Comparison of ENCODE assay signal across 7 mouse cellular contexts in genomic region chr4:151156904-151157303, GRCm38 (mm10).
DNase-seq lines count a peak whose midpoint lies in the region; ATAC-seq and TF ChIP-seq lines count a peak whose summit lies in the region.

No protein-coding gene starts in this region.

- no peak overlapping the region for H3K4me2 ChIP-seq in midbrain, embryonic 12.5 days (replicated peaks)

- H3K27ac ChIP-seq in left cerebral cortex, adult 2 months: no peak overlapping the region
- no peak overlapping the region for H3K27ac ChIP-seq in midbrain, embryonic 12.5 days (replicated peaks)

- 2% methylated on average over 7 of the region's 7 CpGs for WGBS in midbrain, embryonic 12.5 days

- peak; percentile 86 to 90 for DNase-seq in adrenal gland, adult 18-20 months (ENCODE audit: low spot score in 2 of 2)
- DNase-seq in cerebellum, adult 9-11 months: peak; percentile 83
- DNase-seq in hindlimb bud, embryonic 11.5 days (ENCODE audit: extremely low spot score, low read depth, low spot score): peak; percentile 63
- peak; percentile 85 to 93 for DNase-seq in left cerebral cortex, adult 2 months (ENCODE audit: extremely low spot score in 1 of 2, low spot score in 2 of 2)
- DNase-seq in spleen, adult 18-20 months: peak; percentile 29 to 67

- no peaks in the 10 kb centered on the region for H3K9me3 ChIP-seq in midbrain, embryonic 12.5 days

- TF ChIP-seq CTCF in left cerebral cortex, adult 2 months (IDR thresholded peaks at IDR 0.05): peak; percentile 96

- H3K4me1 ChIP-seq in midbrain, embryonic 12.5 days: peaks cover 23% of the 10 kb centered on the region

- no peak overlapping the region for H3K9ac ChIP-seq in midbrain, embryonic 12.5 days (replicated peaks)

- H3K36me3 ChIP-seq in midbrain, embryonic 12.5 days: no peaks in the 10 kb centered on the region

- H3K4me3 ChIP-seq in left cerebral cortex, adult 2 months: no peak overlapping the region
- no peak overlapping the region for H3K4me3 ChIP-seq in midbrain, embryonic 12.5 days

- ATAC-seq in frontal cortex, adult (ENCODE audit: low TSS enrichment): peak; percentile 87
- peak; percentile 63; the same call in 1 of the 2 replicates for ATAC-seq in midbrain, embryonic 12.5 days (ENCODE audit: low FRiP score, low read depth)

- intact Hi-C loops in left cerebral cortex, adult 2 months (cut with DNase I): loop anchor here (2.0 to 5.0 kb wide), 5 partner anchors 80 to 765 kb away; no protein-coding TSS in a partner anchor

- H3K27me3 ChIP-seq in midbrain, embryonic 12.5 days: peaks cover 64% of the 10 kb centered on the region
